Mouse (Mus musculus): ENCODE data around the gene Tspear. TPM values are rescaled to one million over a fixed set of nuclear protein-coding genes. Genes with fewer than 3 reads are reported as not detected.

The Tspear gene
- total and polyA plus RNA-seq, 3 experiments = 0.17 to 0.94 (median 0.62) TPM

- DNase-seq = no peak
Measured at GRCm38 (mm10) chr10:77869651-77870050, 183.3 kb downstream of the Tspear start.

GRCm38 (mm10) chr10:77878985-77879384 is 192.6 kb downstream of the Tspear start:
- DNase-seq = peak; percentile 42

- DNase-seq = no peak
Measured at GRCm38 (mm10) chr10:77880305-77880704, 193.9 kb downstream of the Tspear start.

- no peak for DNase-seq
Measured at GRCm38 (mm10) chr10:77882553-77882952, 196.2 kb downstream of the Tspear start.

GRCm38 (mm10) chr10:77886007-77886747 is 199.8 kb downstream of the Tspear start:
- no peak for DNase-seq

GRCm38 (mm10) chr10:77890987-77891565 is 204.7 kb downstream of the Tspear start:
- DNase-seq = no peak

- no peak for DNase-seq
Measured at GRCm38 (mm10) chr10:77895562-77895961, 209.2 kb downstream of the Tspear start.

- peak; percentile 9 for DNase-seq
Measured at GRCm38 (mm10) chr10:77900126-77900525, 213.8 kb downstream of the Tspear start.

- no peak for DNase-seq
Measured at GRCm38 (mm10) chr10:77900903-77901818, 214.8 kb downstream of the Tspear start.

- DNase-seq = no peak
Measured at GRCm38 (mm10) chr10:77901871-77902210, 215.5 kb downstream of the Tspear start.

- peak; percentile 77 for DNase-seq
Measured at GRCm38 (mm10) chr10:77902211-77902893, 216.0 kb downstream of the Tspear start, which contains the start of gene Lrrc3. Gene Lrrc3, minus strand, starts transcription at chr10:77902536.

GRCm38 (mm10) chr10:77902894-77903715 is 216.7 kb downstream of the Tspear start:
- DNase-seq = peak; percentile 42

- peak; percentile 56 for DNase-seq
Measured at GRCm38 (mm10) chr10:77912605-77913004, 226.2 kb downstream of the Tspear start.

GRCm38 (mm10) chr10:77913292-77913691 is 226.9 kb downstream of the Tspear start:
- DNase-seq = no peak

GRCm38 (mm10) chr10:77916636-77917335 is 230.4 kb downstream of the Tspear start:
- DNase-seq = peak; percentile 61

- no peak for DNase-seq
Measured at GRCm38 (mm10) chr10:77921009-77921408, 234.6 kb downstream of the Tspear start.

GRCm38 (mm10) chr10:77922681-77923080 is 236.3 kb downstream of the Tspear start:
- DNase-seq = no peak

GRCm38 (mm10) chr10:77926140-77926539 is 239.8 kb downstream of the Tspear start:
- DNase-seq = peak; percentile 48

- DNase-seq = no peak
Measured at GRCm38 (mm10) chr10:77927375-77927774, 241.0 kb downstream of the Tspear start.
